Mouse (Mus musculus) CH12.LX (cell line): ENCODE measurements around the gene Btbd3. TPM values are rescaled to one million over a fixed set of nuclear protein-coding genes. Genes with fewer than 3 reads are reported as not detected.

Experiments used
- DNase-seq: peaks from one replicate; pipeline ENCODE4 v3.0.0-alpha.2; 2013; ENCODE audit errors: extremely low read depth
- H3K27ac ChIP-seq: 2 replicates; pipeline ENCODE4 v1.5.1; 2012; ENCODE audit warnings: low read depth, mild to moderate bottlenecking, control low read depth, moderate library complexity; ENCODE audit not compliant: insufficient read depth
- H3K27me3 ChIP-seq: replicated peaks from 2 replicates; pipeline ENCODE3; 2012; ENCODE audit warnings: inconsistent platforms
- H3K36me3 ChIP-seq, 2 experiments: replicated peaks in 1 of 2; 2 replicates each; pipeline versions ENCODE3 to v1.6.1; 2012; ENCODE audit warnings: inconsistent platforms in 1 of 2, low read length in 1 of 2, mild to moderate bottlenecking in 1 of 2, mixed read lengths in 1 of 2, moderate library complexity in 1 of 2; ENCODE audit not compliant: control insufficient read depth in 1 of 2, insufficient read depth in 1 of 2
- H3K4me1 ChIP-seq, 2 experiments: 2 replicates each; pipeline ENCODE4 v1.6.1; 2012; ENCODE audit warnings: inconsistent platforms in 1 of 2, moderate library complexity in 1 of 2; ENCODE audit not compliant: insufficient read depth in 2 of 2, control insufficient read depth in 1 of 2
- H3K4me2 ChIP-seq: 2 replicates; pipeline ENCODE4 v1.6.1; 2012; ENCODE audit warnings: low read depth, mild to moderate bottlenecking, control low read depth; ENCODE audit not compliant: poor library complexity, insufficient read depth, severe bottlenecking
- H3K4me3 ChIP-seq, 3 experiments: fragments of 150-350 bp in 1 of 3; sonication (generic) in 1 of 3; replicated peaks in 1 of 3; 2 replicates each; pipeline versions ENCODE3 to v1.5.1; 2011 to 2012; ENCODE audit warnings: low read depth in 2 of 3, low read length in 2 of 3, mild to moderate bottlenecking in 2 of 3, moderate library complexity in 2 of 3, control low read depth in 1 of 3, improper control_type of control experiment in 1 of 3, inconsistent platforms in 1 of 3, mixed read lengths in 1 of 3; ENCODE audit not compliant: poor library complexity in 1 of 3
- H3K79me2 ChIP-seq: replicated peaks from 2 replicates; pipeline ENCODE4 v1.6.1; 2012; ENCODE audit warnings: mild to moderate bottlenecking, moderate library complexity; ENCODE audit not compliant: control insufficient read depth, poor library complexity, insufficient read depth, severe bottlenecking; ENCODE audit errors: extremely low read depth
- H3K9ac ChIP-seq: 2 replicates; pipeline ENCODE4 v1.6.1; 2012; ENCODE audit warnings: low read depth, mild to moderate bottlenecking, control low read depth, moderate library complexity; ENCODE audit not compliant: insufficient read depth
- H3K9me3 ChIP-seq: replicated peaks from 2 replicates; pipeline ENCODE3; 2012; ENCODE audit warnings: low read length, inconsistent platforms, mixed read lengths
- BHLHE40 ChIP-seq: IDR thresholded peaks from 2 replicates; pipeline ENCODE4 v1.6.1; 2011; ENCODE audit warnings: mild to moderate bottlenecking, low read depth, low read length, improper control_type of control experiment
- CHD2 ChIP-seq: IDR thresholded peaks from 2 replicates; pipeline ENCODE4 v1.6.1; 2011; ENCODE audit warnings: low read length, improper control_type of control experiment
- EP300 ChIP-seq: IDR thresholded peaks from 2 replicates; pipeline ENCODE4 v1.6.1; 2011; ENCODE audit warnings: low read length, improper control_type of control experiment
- ETS1 ChIP-seq: conservative IDR thresholded peaks from 2 replicates; pipeline ENCODE4 v1.6.1; 2012; ENCODE audit warnings: low read depth, mild to moderate bottlenecking, inconsistent platforms, low read length, improper control_type of control experiment, moderate library complexity
- GABPA ChIP-seq: IDR thresholded peaks from 2 replicates; pipeline ENCODE4 v1.6.1; 2012; ENCODE audit warnings: low read depth, low read length, improper control_type of control experiment, inconsistent platforms; ENCODE audit not compliant: insufficient replicate concordance
- IRF4 ChIP-seq: IDR thresholded peaks from 2 replicates; pipeline ENCODE4 v1.6.1; 2014; ENCODE audit warnings: low read depth, mild to moderate bottlenecking, inconsistent platforms, low read length, improper control_type of control experiment
- JUND ChIP-seq: conservative IDR thresholded peaks from 2 replicates; pipeline ENCODE4 v1.6.1; 2011; ENCODE audit warnings: low read depth, low read length, improper control_type of control experiment
- MAFK ChIP-seq: IDR thresholded peaks from 2 replicates; pipeline ENCODE4 v1.6.1; 2011; ENCODE audit warnings: low read length, improper control_type of control experiment; ENCODE audit not compliant: insufficient replicate concordance
- MAZ ChIP-seq: IDR thresholded peaks from 2 replicates; pipeline ENCODE4 v1.6.1; 2012; ENCODE audit warnings: low read depth, mild to moderate bottlenecking, inconsistent platforms, low read length, improper control_type of control experiment, moderate library complexity
- MEF2A ChIP-seq: IDR thresholded peaks from 2 replicates; pipeline ENCODE4 v1.6.1; 2014; ENCODE audit warnings: low read depth, mild to moderate bottlenecking, inconsistent platforms, low read length, improper control_type of control experiment, borderline replicate concordance
- MYC ChIP-seq: IDR thresholded peaks from 2 replicates; pipeline ENCODE4 v1.6.1; 2011; ENCODE audit warnings: low read depth, mild to moderate bottlenecking, improper control_type of control experiment, low read length
- NELFE ChIP-seq: IDR thresholded peaks from 2 replicates; pipeline ENCODE4 v1.6.1; 2011; ENCODE audit warnings: low read depth, low read length, improper control_type of control experiment
- POLR2A ChIP-seq: IDR thresholded peaks from 2 replicates; pipeline ENCODE4 v1.6.1; 2011; ENCODE audit warnings: low read depth, mild to moderate bottlenecking, improper control_type of control experiment, low read length
- POLR2AphosphoS2 ChIP-seq: IDR thresholded peaks from 2 replicates; pipeline ENCODE4 v1.6.1; 2011; ENCODE audit warnings: low read depth, low read length, improper control_type of control experiment
- RCOR1 ChIP-seq: conservative IDR thresholded peaks from 2 replicates; pipeline ENCODE4 v1.6.1; 2012; ENCODE audit warnings: low read depth, mild to moderate bottlenecking, inconsistent platforms, low read length, improper control_type of control experiment
- SIN3A ChIP-seq: IDR thresholded peaks from 2 replicates; pipeline ENCODE4 v1.6.1; 2012; ENCODE audit warnings: low read length, improper control_type of control experiment, inconsistent platforms
- TCF12 ChIP-seq: IDR thresholded peaks from 2 replicates; pipeline ENCODE4 v1.6.1; 2014; ENCODE audit warnings: low read depth, mild to moderate bottlenecking, inconsistent platforms, low read length, improper control_type of control experiment
- UBTF ChIP-seq: IDR thresholded peaks from 2 replicates; pipeline ENCODE4 v1.6.1; 2012; ENCODE audit warnings: low read depth, mild to moderate bottlenecking, inconsistent platforms, low read length, improper control_type of control experiment, moderate library complexity
- USF1 ChIP-seq: IDR thresholded peaks from 2 replicates; pipeline ENCODE4 v1.6.1; 2014; ENCODE audit warnings: low read depth, mild to moderate bottlenecking, inconsistent platforms, low read length, improper control_type of control experiment
- USF2 ChIP-seq: conservative IDR thresholded peaks from 2 replicates; pipeline ENCODE4 v1.6.1; 2011; ENCODE audit warnings: low read depth, low read length, improper control_type of control experiment
- ZC3H11A ChIP-seq: IDR thresholded peaks from 2 replicates; pipeline ENCODE4 v1.6.1; 2012; ENCODE audit warnings: low read depth, mild to moderate bottlenecking, inconsistent platforms, low read length, improper control_type of control experiment
- ZKSCAN1 ChIP-seq: IDR thresholded peaks from 2 replicates; pipeline ENCODE4 v1.6.1; 2012; ENCODE audit warnings: low read depth, inconsistent platforms, low read length, improper control_type of control experiment, borderline replicate concordance
- ZMIZ1 ChIP-seq: IDR thresholded peaks from 2 replicates; pipeline ENCODE4 v1.6.1; 2012; ENCODE audit warnings: low read depth, mild to moderate bottlenecking, inconsistent platforms, low read length, improper control_type of control experiment
- ZNF384 ChIP-seq: IDR thresholded peaks from 2 replicates; pipeline ENCODE4 v1.6.1; 2012; ENCODE audit warnings: low read depth, low read length, improper control_type of control experiment, inconsistent platforms
- dilution Hi-C: fragments of 300-500 bp; cut with MboI; formaldehyde crosslinking; loops from 2 replicates; pipeline ENCODE4 v1.14.3; 2020; ENCODE audit warnings: low sequenced_read_pairs; ENCODE audit not compliant: extremely low pct_unique_long_range_greater_than_20kb, extremely low pct_ligation_motif_present
- in situ Hi-C: fragments of 300-500 bp; cut with MboI; formaldehyde crosslinking; loops from 3 replicates; pipeline ENCODE4 v1.14.3; 2019; ENCODE audit warnings: low sequenced_read_pairs, low pct_ligation_motif_present, low pct_unique_long_range_greater_than_20kb, mixed read lengths
- polyA plus RNA-seq: library from polyadenylated mRNA; unstranded; fragments of >175 nt; gene quantifications from 2 replicates; pipeline ENCODE4 v1.2.1, GENCODE M21; 2012; ENCODE audit warnings: low read depth; ENCODE audit not compliant: insufficient read length
- total RNA-seq, 2 experiments: library from RNA; depleted of rRNA; stranded (reverse); fragments of 300-350 nt in 1 of 2; fragments of >200 nt in 1 of 2; gene quantifications; 2 replicates each; pipeline ENCODE4 v1.2.3; 2012 to 2014

The Btbd3 gene
- total and polyA plus RNA-seq, 3 experiments = not detected

DNA sequence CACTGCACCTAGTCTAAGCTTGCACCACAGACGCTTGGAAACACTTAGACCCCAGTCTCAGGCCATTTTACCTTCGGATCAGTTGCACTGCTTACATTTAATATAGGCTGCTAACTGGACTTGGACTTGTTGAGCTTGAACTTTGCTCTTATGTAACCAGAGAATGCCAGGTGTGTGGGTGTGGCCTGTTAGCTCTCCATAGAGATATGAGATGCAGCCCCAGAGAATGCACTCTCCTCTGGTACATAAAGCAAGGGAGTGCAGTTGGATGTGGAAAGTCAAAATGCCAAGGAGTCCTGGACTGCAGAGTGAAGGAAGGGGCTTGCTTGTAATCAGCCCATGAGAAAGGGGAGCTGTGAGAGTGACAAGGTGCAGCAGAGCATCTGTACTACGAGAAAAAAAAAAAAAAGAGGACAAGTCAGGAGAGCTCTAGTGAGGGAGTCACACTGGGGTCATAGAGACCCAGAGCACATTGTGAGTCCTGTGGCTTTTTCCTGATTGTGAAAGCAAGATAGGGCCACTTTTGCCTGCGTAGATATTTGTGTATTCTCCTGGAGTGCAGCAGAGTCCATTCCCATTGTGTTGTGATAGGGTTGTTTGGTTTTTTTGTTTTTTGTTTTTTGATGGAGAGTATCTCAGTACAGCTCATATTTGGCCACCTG is 11.6 kb downstream of the Btbd3 start:
- no peak overlapping the region for H3K4me2 ChIP-seq
- TF ChIP-seq MAFK = no peak
- TF ChIP-seq MAZ = no peak
- no peak for TF ChIP-seq SIN3A
- TF ChIP-seq USF1 = no peak
- TF ChIP-seq USF2 = no peak
- no peak for TF ChIP-seq ZKSCAN1
- TF ChIP-seq ZNF384 = no peak
- no peak for TF ChIP-seq POLR2A
- no peak for TF ChIP-seq CHD2
- no peak for TF ChIP-seq ZMIZ1
- no peak overlapping the region for H3K4me3 ChIP-seq
- DNase-seq = no peak
- H3K36me3 ChIP-seq = no peaks in the 10 kb centered on the region
- H3K4me1 ChIP-seq = no peaks in the 10 kb centered on the region
- no peak overlapping the region for H3K9ac ChIP-seq
- no peak overlapping the region for H3K27ac ChIP-seq
- dilution Hi-C loops = no loop called here
- H3K79me2 ChIP-seq = no peaks in the 10 kb centered on the region
- H3K27me3 ChIP-seq = no peaks in the 10 kb centered on the region
- peaks cover 53% of the 10 kb centered on the region for H3K9me3 ChIP-seq
- in situ Hi-C loops = no loop called here

DNA sequence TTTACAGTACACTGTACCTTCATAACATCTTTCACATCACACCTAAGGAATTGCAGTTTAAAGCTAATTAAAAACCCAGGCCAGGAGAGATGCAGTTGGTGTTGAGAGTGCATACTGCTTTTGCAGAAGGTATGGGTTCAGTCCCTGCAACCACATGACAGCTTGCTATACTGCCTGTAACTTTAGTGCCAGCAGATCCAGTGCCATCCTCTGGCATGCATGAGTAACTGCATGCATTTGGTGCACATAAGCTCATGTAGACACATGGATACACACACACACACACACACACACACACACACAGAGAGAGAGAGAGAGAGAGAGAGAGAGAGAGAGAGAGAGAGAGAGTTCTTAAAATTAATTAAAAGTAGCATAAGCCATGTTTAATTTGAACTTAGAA is 13.0 kb downstream of the Btbd3 start:
- no peaks in the 10 kb centered on the region for H3K4me1 ChIP-seq
- no peak for DNase-seq
- H3K4me2 ChIP-seq = no peak overlapping the region
- dilution Hi-C loops (no loop called here), in situ Hi-C loops (no loop called here)
- no peak overlapping the region for H3K4me3 ChIP-seq
- H3K9me3 ChIP-seq = peaks cover 59% of the 10 kb centered on the region
- no peak overlapping the region for H3K9ac ChIP-seq
- H3K36me3 ChIP-seq = no peaks in the 10 kb centered on the region
- no peaks in the 10 kb centered on the region for H3K27me3 ChIP-seq
- H3K27ac ChIP-seq = no peak overlapping the region
- H3K79me2 ChIP-seq = no peaks in the 10 kb centered on the region
- no peak for TF ChIP-seq IRF4

DNA sequence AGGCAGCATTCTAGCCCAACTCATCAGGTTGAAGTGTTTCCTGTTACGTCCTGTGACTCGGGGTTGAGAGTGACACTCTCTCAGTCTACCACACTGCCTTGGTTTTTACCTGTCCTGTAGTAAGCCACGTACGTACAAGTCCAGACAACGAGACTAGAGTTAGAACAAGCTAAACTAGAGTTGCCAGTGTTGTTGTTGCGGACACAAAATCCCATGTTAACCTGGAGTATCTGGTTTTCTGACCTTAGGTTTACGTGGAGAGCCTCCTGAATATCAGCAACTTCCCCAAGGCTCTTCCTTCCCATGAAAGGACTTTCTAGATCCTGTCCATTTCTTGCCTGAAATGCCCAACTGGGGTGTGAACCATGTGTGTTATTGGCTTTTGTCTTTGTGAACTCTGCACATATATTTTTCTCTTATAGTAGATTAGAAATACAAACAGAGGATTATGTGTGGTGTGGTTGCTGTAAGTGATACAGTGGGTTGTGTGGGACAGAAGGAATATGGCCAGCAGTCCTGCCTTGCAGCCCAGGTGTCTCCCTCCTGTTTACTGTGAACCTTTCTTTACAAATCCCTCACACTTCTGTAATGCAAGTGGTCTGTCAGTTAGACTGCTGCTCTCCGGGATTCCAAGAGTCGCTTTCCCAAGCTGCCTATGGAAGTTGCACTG is 17.2 kb downstream of the Btbd3 start:
- Histone ChIP-seq H3K4me1 (no peaks in the 10 kb centered on the region), H3K79me2 (no peaks in the 10 kb centered on the region), H3K9me3 (peaks cover 62% of the 10 kb centered on the region), H3K4me3 (no peak overlapping the region), H3K9ac (no peak overlapping the region), H3K27me3 (no peaks in the 10 kb centered on the region), H3K36me3 (no peaks in the 10 kb centered on the region), H3K27ac (no peak overlapping the region)
- dilution Hi-C loops (no loop called here), in situ Hi-C loops (no loop called here)
- no peak for DNase-seq
- TF ChIP-seq POLR2AphosphoS2 (no peak), IRF4 (no peak), GABPA (no peak), JUND (no peak), POLR2A (no peak), CHD2 (no peak), MAZ (no peak), ZNF384 (no peak), EP300 (no peak), USF2 (no peak), ZC3H11A (no peak), UBTF (no peak), MEF2A (no peak), BHLHE40 (no peak), RCOR1 (no peak), ETS1 (no peak), TCF12 (no peak), NELFE (no peak), MYC (no peak), ZKSCAN1 (no peak)
- TF ChIP-seq, all 38 proteins: peak for 0
- H3K4me2 ChIP-seq = no peak overlapping the region
